Mouse (Mus musculus): Measurements from ENCODE around the gene Dhx32.

DNA sequence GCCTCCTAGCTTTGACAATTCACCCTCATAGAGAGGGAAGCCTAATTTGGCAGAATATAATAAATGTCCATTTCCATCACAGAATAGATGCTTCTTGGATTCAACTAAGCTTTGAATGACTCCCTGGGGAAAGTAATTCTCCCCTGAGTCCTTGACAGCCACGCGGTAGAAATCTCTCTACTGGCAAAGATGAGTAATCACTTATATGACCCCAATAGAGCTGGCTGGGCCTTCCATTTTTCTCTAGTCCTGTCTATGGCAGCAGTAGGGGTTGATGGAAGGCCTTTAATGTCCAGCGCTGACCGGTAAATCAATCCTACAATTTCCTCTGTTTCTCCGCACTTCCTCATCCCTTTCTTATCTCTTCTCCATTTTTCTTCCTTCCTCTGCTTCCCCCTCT is 7.3 kb downstream of the Dhx32 start:
- TF ChIP-seq GATA1 (IDR thresholded peaks at IDR 0.05; ENCODE audit: borderline replicate concordance, low read length) (no peak), FLI1 (IDR thresholded peaks at IDR 0.05; ENCODE audit: low read length) (no peak)
